Mouse (Mus musculus) lung, embryonic 14.5 days (tissue): ENCODE results near the gene Ppbp. TPM values are rescaled to one million over a fixed set of nuclear protein-coding genes. Genes with fewer than 3 reads are reported as not detected.

Experiments
- ATAC-seq: fragments of 200-750 bp; cut with Nextera tagmentation; 2 replicates; pipeline ENCODE4 v1.8.0; 2017; ENCODE audit warnings: mild to moderate bottlenecking, moderate TSS enrichment, moderate library complexity; ENCODE audit not compliant: insufficient read depth
- DNase-seq: peaks from one replicate; pipeline ENCODE4 v3.0.0-alpha.2; 2015
- H3K27ac ChIP-seq: fragments of 300-500 bp; sonication (generic); 2 replicates; pipeline ENCODE4 v1.5.1; 2014; ENCODE audit warnings: low read depth, mild to moderate bottlenecking, moderate library complexity
- H3K27me3 ChIP-seq: fragments of 300-500 bp; sonication (generic); 2 replicates; pipeline ENCODE4 v1.6.1; 2014; ENCODE audit warnings: low read length, control low read depth; ENCODE audit not compliant: insufficient read depth
- H3K36me3 ChIP-seq: fragments of 300-500 bp; sonication (generic); 2 replicates; pipeline ENCODE4 v1.6.1; 2014; ENCODE audit warnings: control low read depth; ENCODE audit not compliant: insufficient read depth
- H3K4me1 ChIP-seq: fragments of 300-500 bp; sonication (generic); 2 replicates; pipeline ENCODE4 v1.6.1; 2014; ENCODE audit warnings: antibody characterized with exemption, control low read depth; ENCODE audit not compliant: insufficient read depth
- H3K4me2 ChIP-seq: fragments of 300-500 bp; sonication (generic); 2 replicates; pipeline ENCODE4 v1.6.1; 2014; ENCODE audit warnings: mild to moderate bottlenecking
- H3K4me3 ChIP-seq: fragments of 300-500 bp; sonication (generic); 2 replicates; pipeline ENCODE4 v1.5.1; 2014; ENCODE audit warnings: low read depth, low read length
- H3K9ac ChIP-seq: fragments of 300-500 bp; sonication (generic); 2 replicates; pipeline ENCODE4 v1.6.1; 2014
- H3K9me3 ChIP-seq: fragments of 300-500 bp; sonication (generic); 2 replicates; pipeline ENCODE4 v1.6.1; 2016; ENCODE audit warnings: low read depth, low read length, control low read depth
- CTCF ChIP-seq: IDR thresholded peaks from 2 replicates; pipeline ENCODE4 v1.5.1; 2016; ENCODE audit warnings: antibody characterized with exemption, low read depth
- WGBS: fragments of 180-500 bp; shearing (Covaris S2); extraction: QIAGEN DNeasy Blood & Tissue Kit; methylation state at CpG from one replicate; pipeline ENCODE4 v1.1.7; 2014; 5-methylcytosine and 5-hydroxymethylcytosine counted together
- polyA plus RNA-seq: library from polyadenylated mRNA; unstranded; fragments of >200 nt; fragmentation: Nextera tagmentation; extraction: Ambion mirVana; gene quantifications from 2 replicates; pipeline ENCODE4 v1.2.1, GENCODE M21; 2014

Ppbp gene
- polyA plus RNA-seq, result 8.4 and 9.2 TPM in 2 replicates

DNA sequence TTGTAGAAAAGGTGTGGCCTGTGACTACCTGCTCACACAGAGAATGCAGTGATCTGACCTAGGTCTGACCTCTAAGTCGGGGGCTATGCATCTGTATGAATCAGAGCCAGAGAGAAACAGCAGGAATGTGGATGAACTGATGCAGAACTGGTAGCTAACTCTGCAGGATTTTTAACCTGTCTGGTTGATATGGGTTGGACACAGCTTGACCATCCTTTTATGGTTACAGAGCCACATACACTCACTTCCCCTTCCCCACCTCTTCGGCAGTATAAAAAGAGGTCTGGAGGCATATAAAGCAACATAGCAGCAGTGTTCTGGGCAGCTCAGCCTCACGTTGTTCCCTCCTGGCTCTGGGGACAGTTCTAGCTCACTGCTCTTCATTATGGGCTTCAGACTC is at the start of gene Ppbp:
Gene Ppbp, plus strand, starts transcription at position 301 of the 400 bp plus-strand sequence.
- DNase-seq (no peak), ATAC-seq (no peak)
- Histone ChIP-seq H3K4me2 (no peak within 1 kb of the TSS), H3K9ac (no peak within 1 kb of the TSS), H3K27me3 (no peaks in the 10 kb centered on the region), H3K4me1 (0 out of 2 replicates have a peak, but pooled peaks cover 7% of the 10 kb centered on the region), H3K4me3 (no peak within 1 kb of the TSS), H3K27ac (no peak within 1 kb of the TSS), H3K9me3 (no peaks in the 10 kb centered on the region), H3K36me3 (no peaks in the 10 kb centered on the region)
- WGBS, result 56% methylated on average over 3 of the region's 3 CpGs
- no peak for TF ChIP-seq CTCF

GRCm38 (mm10) chr5:90722656-90723055 is 45.7 kb upstream of the Ppbp start:
- Histone ChIP-seq H3K4me2 (no peak overlapping the region), H3K9me3 (no peaks in the 10 kb centered on the region), H3K27ac (no peak overlapping the region), H3K4me3 (no peak overlapping the region), H3K4me1 (no peaks in the 10 kb centered on the region), H3K9ac (no peak overlapping the region), H3K27me3 (no peaks in the 10 kb centered on the region), H3K36me3 (no peaks in the 10 kb centered on the region)
- TF ChIP-seq CTCF, result no peak
- ATAC-seq (no peak), DNase-seq (no peak)
- 78% methylated on average over 3 of the region's 3 CpGs for WGBS

DNA sequence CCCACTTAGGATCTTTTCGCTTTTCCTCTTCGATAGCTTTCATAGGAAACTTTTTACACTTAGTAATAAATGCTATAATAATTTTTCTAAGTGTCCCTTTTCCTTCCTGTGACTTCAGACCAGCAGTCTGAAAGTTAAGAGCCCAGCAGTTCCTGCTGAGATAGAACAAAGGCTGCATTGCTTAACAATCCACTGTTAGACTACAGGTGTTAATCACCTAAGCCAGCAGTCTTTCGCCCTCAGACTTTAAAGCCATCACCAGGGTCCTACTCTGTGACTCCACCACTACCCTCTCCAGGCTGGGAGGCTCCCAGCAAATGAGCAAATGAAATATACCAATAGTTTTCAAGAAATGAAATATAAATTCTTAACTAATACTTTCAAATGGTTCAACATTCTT is 40.1 kb upstream of the Ppbp start:
- H3K4me3 ChIP-seq, result no peak overlapping the region
- H3K9me3 ChIP-seq, result no peaks in the 10 kb centered on the region
- no peaks in the 10 kb centered on the region for H3K36me3 ChIP-seq
- H3K9ac ChIP-seq, result no peak overlapping the region
- 52% methylated on average over 3 of the region's 3 CpGs for WGBS
- no peaks in the 10 kb centered on the region for H3K27me3 ChIP-seq
- no peaks in the 10 kb centered on the region for H3K4me1 ChIP-seq
- H3K4me2 ChIP-seq, result no peak overlapping the region
- TF ChIP-seq CTCF, result no peak
- ATAC-seq (no peak), DNase-seq (no peak)
- H3K27ac ChIP-seq, result no peak overlapping the region

DNA sequence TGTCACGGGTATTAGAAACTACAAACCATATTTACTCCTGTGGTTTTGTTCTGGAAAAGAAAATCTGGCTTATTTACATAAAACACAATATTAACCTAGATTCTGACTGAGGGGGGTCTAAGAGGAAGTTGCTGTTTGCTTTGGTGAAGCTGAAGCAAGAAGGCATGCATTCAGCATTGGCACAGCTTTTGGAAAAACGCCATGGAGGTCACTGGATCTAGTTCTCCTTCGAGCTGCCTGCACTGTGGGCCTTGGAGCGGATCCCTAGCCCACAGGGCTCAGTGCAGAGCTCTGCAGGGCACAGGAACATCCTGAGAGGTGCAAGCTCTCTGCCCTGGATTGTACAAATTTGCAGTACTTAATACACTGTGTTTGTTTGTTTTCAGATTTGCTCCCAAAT is 36.8 kb upstream of the Ppbp start:
- Histone ChIP-seq H3K9me3 (no peaks in the 10 kb centered on the region), H3K9ac (no peak overlapping the region), H3K4me1 (no peaks in the 10 kb centered on the region), H3K36me3 (no peaks in the 10 kb centered on the region), H3K27me3 (no peaks in the 10 kb centered on the region), H3K4me2 (no peak overlapping the region), H3K4me3 (no peak overlapping the region), H3K27ac (no peak overlapping the region)
- peak; percentile 34 for DNase-seq
- ATAC-seq, result no peak
- TF ChIP-seq CTCF, result no peak
- 57% methylated on average over 4 of the region's 4 CpGs for WGBS

DNA sequence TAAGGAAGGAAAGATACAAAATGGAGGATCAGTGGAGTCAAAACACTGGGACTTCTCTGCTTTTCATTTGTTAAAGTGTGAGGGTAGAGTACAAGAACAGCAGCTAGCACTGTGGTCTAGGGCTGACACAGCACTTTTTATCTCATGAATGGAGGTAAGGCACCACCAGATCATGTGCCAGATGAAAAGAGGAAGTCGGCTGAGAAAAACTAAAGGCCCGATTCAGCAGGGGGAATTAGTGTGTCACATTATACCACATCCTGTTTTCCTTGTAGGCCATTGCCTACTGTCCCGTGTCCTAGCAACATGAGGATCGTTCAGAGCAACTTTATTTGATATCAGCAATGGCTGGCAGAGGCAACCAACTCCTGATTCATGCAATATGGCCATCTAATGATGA is 26.3 kb upstream of the Ppbp start:
- Histone ChIP-seq H3K4me1 (no peaks in the 10 kb centered on the region), H3K27me3 (no peaks in the 10 kb centered on the region), H3K27ac (no peak overlapping the region), H3K9me3 (no peaks in the 10 kb centered on the region), H3K4me3 (no peak overlapping the region), H3K36me3 (no peaks in the 10 kb centered on the region), H3K9ac (no peak overlapping the region), H3K4me2 (no peak overlapping the region)
- DNase-seq (peak; percentile 23), ATAC-seq (no peak)
- TF ChIP-seq CTCF, result no peak
- 56% methylated on average over 4 of the region's 4 CpGs for WGBS

DNA sequence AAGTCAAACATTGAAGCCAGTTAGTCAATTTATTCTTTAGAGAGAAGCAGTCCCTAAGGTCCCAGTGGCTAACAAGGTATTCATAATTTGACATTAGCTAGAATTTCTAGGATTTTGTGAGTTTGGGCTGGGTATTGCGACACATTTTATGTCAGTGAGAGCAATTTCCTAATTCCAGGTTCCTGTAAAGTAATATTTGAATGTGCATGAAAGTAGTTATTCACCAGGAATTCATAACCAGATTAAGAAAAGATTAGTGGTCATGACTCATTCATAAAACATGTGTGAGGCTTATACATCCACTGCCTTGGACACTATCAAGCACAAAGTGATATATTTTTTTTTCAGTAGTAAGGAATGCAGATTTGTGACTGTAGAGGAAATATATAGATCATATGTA is 14.4 kb upstream of the Ppbp start:
- no peak overlapping the region for H3K4me2 ChIP-seq
- H3K27ac ChIP-seq, result no peak overlapping the region
- no peaks in the 10 kb centered on the region; the same call in 1 of the 2 replicates for H3K27me3 ChIP-seq
- DNase-seq, result no peak
- no peaks in the 10 kb centered on the region for H3K9me3 ChIP-seq
- TF ChIP-seq CTCF, result no peak
- H3K36me3 ChIP-seq, result no peaks in the 10 kb centered on the region
- H3K9ac ChIP-seq, result no peak overlapping the region
- H3K4me1 ChIP-seq, result peaks cover 7% of the 10 kb centered on the region
- WGBS, result 94% methylated on average over 1 of the region's 1 CpGs
- no peak overlapping the region for H3K4me3 ChIP-seq
- no peak for ATAC-seq

DNA sequence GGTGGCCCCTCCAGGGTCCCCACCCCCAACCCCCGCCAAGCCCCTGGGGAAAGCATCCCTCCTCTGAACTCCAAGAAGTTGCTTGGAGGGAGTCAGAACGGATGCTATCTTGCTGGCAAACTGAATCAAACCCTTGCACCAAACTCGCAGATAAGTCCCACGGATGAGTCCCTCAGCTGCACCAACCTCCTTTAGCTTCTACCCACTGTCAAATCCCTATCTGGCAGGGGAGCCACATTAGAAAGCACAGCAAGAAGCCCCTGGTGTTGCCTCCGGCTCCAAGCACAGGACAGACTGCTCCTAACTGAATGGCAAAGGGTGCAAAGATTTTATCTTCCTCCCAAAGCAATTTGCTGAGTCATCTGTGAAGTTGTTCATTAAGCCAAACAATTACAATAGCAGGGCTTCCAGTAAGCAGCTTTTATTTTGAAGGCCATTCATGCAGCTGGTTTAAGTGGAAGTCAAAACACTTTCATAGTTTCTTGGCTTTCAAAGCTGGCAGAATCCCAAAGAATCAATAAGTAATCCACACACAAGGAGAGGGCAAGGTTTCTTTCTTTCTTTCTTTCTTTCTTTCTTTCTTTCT is 10.2 kb upstream of the Ppbp start:
- Histone ChIP-seq H3K4me3 (no peak overlapping the region), H3K36me3 (no peaks in the 10 kb centered on the region), H3K4me1 (peaks cover 9% of the 10 kb centered on the region), H3K27me3 (peaks cover 9% of the 10 kb centered on the region), H3K27ac (no peak overlapping the region), H3K9me3 (no peaks in the 10 kb centered on the region), H3K4me2 (no peak overlapping the region), H3K9ac (no peak overlapping the region)
- ATAC-seq, result peak; percentile 35; the same call in 1 of the 2 replicates
- peak; percentile 85 for DNase-seq
- WGBS, result 40% methylated on average over 5 of the region's 5 CpGs
- no peak for TF ChIP-seq CTCF
